Mouse (Mus musculus): ENCODE results near the gene Cyp2c67.
"Not testable (repeated sequence)": the region's sequence is repeated elsewhere in the genome, so short reads cannot be mapped to it uniquely, and the experiment has no call there.

DNA sequence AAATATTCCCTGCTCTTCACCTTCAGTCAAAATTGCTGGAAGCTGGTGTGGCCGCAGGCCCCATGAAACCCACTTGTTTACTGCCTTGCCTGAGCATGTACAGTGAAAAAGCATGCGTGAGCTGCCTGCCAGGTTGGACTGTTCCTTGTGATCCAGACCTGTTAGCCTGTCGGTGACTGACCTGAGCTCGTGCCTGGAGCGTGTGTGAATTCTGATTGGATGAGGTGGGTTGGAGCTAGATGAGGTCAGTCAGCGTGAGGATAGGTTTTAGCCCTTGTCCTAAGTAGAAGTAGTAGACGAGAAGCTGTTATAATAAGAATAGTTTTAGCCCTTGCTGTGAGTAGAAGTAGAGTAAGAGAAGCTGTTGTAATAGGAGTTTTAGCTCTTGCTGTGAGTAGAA, 4.3 kb downstream of the Cyp2c67 start:
- not testable (repeated sequence) for TF ChIP-seq MAFK (IDR thresholded peaks at IDR 0.05; ENCODE audit: borderline replicate concordance, low read depth, low read length); ELF1 (IDR thresholded peaks at IDR 0.05; ENCODE audit: low read depth, low read length); ZC3H11A (IDR thresholded peaks at IDR 0.05; ENCODE audit: low read depth, low read length); TAL1 (IDR thresholded peaks at IDR 0.05; ENCODE audit: low read length); ZMIZ1 (IDR thresholded peaks at IDR 0.05; ENCODE audit: low read depth, low read length); POLR2A (IDR thresholded peaks at IDR 0.05; ENCODE audit: control insufficient read depth in 1 of 2, insufficient read depth in 1 of 2, low read depth in 1 of 2, low read length in 2 of 2, poor library complexity in 1 of 2); CTCF (IDR thresholded peaks at IDR 0.05 in 2 of 3, conservative IDR thresholded peaks at IDR 0.05 in 1 of 3; ENCODE audit: control insufficient read depth in 1 of 3, insufficient read depth in 1 of 3, low read depth in 2 of 3, low read length in 3 of 3, poor library complexity in 1 of 3, severe bottlenecking in 1 of 3)

Data from MEL (cell line).